Mouse (Mus musculus): ENCODE data around the gene Cnbp.

GRCm38 (mm10) chr6:87886721-87887120 is 35.8 kb upstream of the Cnbp start:
- TF ChIP-seq POLR2AphosphoS2 (IDR thresholded peaks at IDR 0.05; ENCODE audit: insufficient read length, low read depth) (no peak), USF1 (IDR thresholded peaks at IDR 0.05; ENCODE audit: low read depth) (no peak), MAX (IDR thresholded peaks at IDR 0.05; ENCODE audit: low read depth) (no peak), E2F4 (IDR thresholded peaks at IDR 0.05; ENCODE audit: insufficient read depth) (no peak), POLR2A (IDR thresholded peaks at IDR 0.05; ENCODE audit: insufficient read length, low read depth) (no peak), TCF12 (IDR thresholded peaks at IDR 0.05; ENCODE audit: insufficient read depth, poor library complexity, severe bottlenecking) (no peak)
